Mouse (Mus musculus) myocyte (in vitro differentiated cells): ENCODE measurements around the gene Gm49776. TPM values are rescaled to one million over a fixed set of nuclear protein-coding genes. Genes with fewer than 3 reads are reported as not detected.
A peak's percentile ranks its signal among the peaks of the same experiment; 100 is the strongest.

Source experiments
- H3K27me3 ChIP-seq: one replicate; pipeline ENCODE4 v1.6.1; 2011; ENCODE audit not compliant: control insufficient read depth, insufficient read depth, insufficient read length
- H3K36me3 ChIP-seq: one replicate; pipeline ENCODE4 v1.6.1; 2011; ENCODE audit not compliant: control insufficient read depth, insufficient read depth
- H3K4me2 ChIP-seq: one replicate; pipeline ENCODE4 v1.6.1; 2011; ENCODE audit warnings: low read depth, control low read depth
- H3K4me3 ChIP-seq: one replicate; pipeline ENCODE4 v1.5.1; 2011; ENCODE audit warnings: mild to moderate bottlenecking, control low read depth, moderate library complexity
- H3K79me2 ChIP-seq: one replicate; pipeline ENCODE4 v1.6.1; 2011; ENCODE audit not compliant: control insufficient read depth, insufficient read depth
- H3ac ChIP-seq: one replicate; pipeline ENCODE4 v1.6.1; 2011; ENCODE audit not compliant: control insufficient read depth, insufficient read length
- E2F4 ChIP-seq: IDR thresholded peaks from one replicate; pipeline ENCODE4 v1.6.1; 2011; ENCODE audit warnings: mild to moderate bottlenecking, control low read depth, moderate library complexity; ENCODE audit not compliant: insufficient read depth
- MAX ChIP-seq: IDR thresholded peaks from one replicate; pipeline ENCODE4 v1.6.1; 2011; ENCODE audit warnings: low read depth, mild to moderate bottlenecking, control low read depth
- MYOD1 ChIP-seq, 3 experiments: IDR thresholded peaks; one replicate each; pipeline ENCODE4 v1.6.1; 2011; ENCODE audit warnings: control low read depth in 2 of 3, low read depth in 2 of 3, mild to moderate bottlenecking in 2 of 3, moderate library complexity in 1 of 3; ENCODE audit not compliant: insufficient read length in 2 of 3, control insufficient read depth in 1 of 3
- MYOG ChIP-seq, 3 experiments: IDR thresholded peaks; one replicate each; pipeline ENCODE4 v1.6.1; 2011; ENCODE audit warnings: control low read depth in 2 of 3, low read depth in 2 of 3, mild to moderate bottlenecking in 2 of 3; ENCODE audit not compliant: insufficient read length in 2 of 3, control insufficient read depth in 1 of 3, insufficient read depth in 1 of 3
- POLR2A ChIP-seq: IDR thresholded peaks from one replicate; pipeline ENCODE4 v1.6.1; 2011; ENCODE audit warnings: low read depth, mild to moderate bottlenecking, control low read depth, moderate library complexity; ENCODE audit not compliant: insufficient read length
- POLR2AphosphoS2 ChIP-seq: IDR thresholded peaks from one replicate; pipeline ENCODE4 v1.6.1; 2011; ENCODE audit warnings: low read depth, control low read depth; ENCODE audit not compliant: insufficient read length
- REST ChIP-seq: IDR thresholded peaks from one replicate; pipeline ENCODE4 v1.6.1; 2011; ENCODE audit warnings: mild to moderate bottlenecking, control low read depth, moderate library complexity; ENCODE audit not compliant: insufficient read depth, insufficient read length
- SRF ChIP-seq: IDR thresholded peaks from one replicate; pipeline ENCODE4 v1.6.1; 2011; ENCODE audit warnings: low read depth; ENCODE audit not compliant: control insufficient read depth, insufficient read length
- TCF12 ChIP-seq: IDR thresholded peaks from one replicate; pipeline ENCODE4 v1.6.1; 2011; ENCODE audit warnings: mild to moderate bottlenecking, control low read depth; ENCODE audit not compliant: poor library complexity, insufficient read depth, severe bottlenecking
- TCF3 ChIP-seq: IDR thresholded peaks from one replicate; pipeline ENCODE4 v1.6.1; 2011; ENCODE audit warnings: low read depth, control low read depth; ENCODE audit not compliant: insufficient read length
- USF1 ChIP-seq: IDR thresholded peaks from one replicate; pipeline ENCODE4 v1.6.1; 2011; ENCODE audit warnings: low read depth, mild to moderate bottlenecking, control low read depth, moderate library complexity
- polyA plus RNA-seq: library from polyadenylated mRNA; unstranded; fragments of >200 nt; fragmentation: generic; extraction: Trizol; gene quantifications from one replicate; pipeline ENCODE4 v1.2.1, GENCODE M21; 2012; ENCODE audit warnings: missing spikeins

Gm49776 gene
- polyA plus RNA-seq, 1 experiment: 0.08 TPM

- H3K27me3 ChIP-seq: no peaks in the 10 kb centered on the region
- peaks cover 61% of the 10 kb centered on the region for H3K79me2 ChIP-seq
- peak overlapping the region; percentile 95 for H3K4me3 ChIP-seq
- H3K36me3 ChIP-seq: peaks cover 46% of the 10 kb centered on the region
- H3K4me2 ChIP-seq: peak overlapping the region; percentile 79
- TF ChIP-seq MYOG (IDR thresholded peaks at IDR 0.05; ENCODE audit: control insufficient read depth in 1 of 3, insufficient read depth in 1 of 3, insufficient read length in 2 of 3, low read depth in 2 of 3): no peak
- peak overlapping the region; percentile 83 for H3ac ChIP-seq
Measured at GRCm38 (mm10) chr16:18247521-18248399, 10.4 kb downstream of the Gm49776 start.

- H3ac ChIP-seq: no peak overlapping the region
- no peaks in the 10 kb centered on the region for H3K27me3 ChIP-seq
- H3K4me3 ChIP-seq: no peak overlapping the region
- peaks cover 27% of the 10 kb centered on the region for H3K79me2 ChIP-seq
- TF ChIP-seq POLR2A (no peak), E2F4 (no peak), SRF (no peak), MAX (no peak), TCF12 (no peak)
- H3K4me2 ChIP-seq: no peak overlapping the region
- peaks cover 64% of the 10 kb centered on the region for H3K36me3 ChIP-seq
Measured at GRCm38 (mm10) chr16:18241581-18241980, 16.5 kb downstream of the Gm49776 start.

GRCm38 (mm10) chr16:18236676-18237501 is 21.2 kb downstream of the Gm49776 start:
- H3K4me2 ChIP-seq: peak overlapping the region; percentile 75
- peak; percentile 56 for TF ChIP-seq POLR2AphosphoS2
- no peak for TF ChIP-seq TCF3
- no peak for TF ChIP-seq TCF12
- TF ChIP-seq REST: no peak
- no peaks in the 10 kb centered on the region for H3K27me3 ChIP-seq
- H3ac ChIP-seq: no peak overlapping the region
- H3K4me3 ChIP-seq: no peak overlapping the region
- peaks cover 22% of the 10 kb centered on the region for H3K79me2 ChIP-seq
- peaks cover 23% of the 10 kb centered on the region for H3K36me3 ChIP-seq

GRCm38 (mm10) chr16:18235389-18236065 is 22.6 kb downstream of the Gm49776 start:
- Histone ChIP-seq H3K27me3 (no peaks in the 10 kb centered on the region), H3ac (peak overlapping the region; percentile 63), H3K4me2 (peak overlapping the region; percentile 75), H3K4me3 (peak overlapping the region; percentile 64), H3K79me2 (peaks cover 36% of the 10 kb centered on the region), H3K36me3 (peaks cover 14% of the 10 kb centered on the region)
- TF ChIP-seq USF1: no peak
- peak in 2 of 3 experiments; percentile 28 to 74 for TF ChIP-seq MYOG (IDR thresholded peaks at IDR 0.05; ENCODE audit: control insufficient read depth in 1 of 3, insufficient read depth in 1 of 3, insufficient read length in 2 of 3, low read depth in 2 of 3)
- TF ChIP-seq POLR2AphosphoS2: peak; percentile 54
- TF ChIP-seq MYOD1 (IDR thresholded peaks at IDR 0.05; ENCODE audit: control insufficient read depth in 1 of 3, insufficient read length in 2 of 3, low read depth in 2 of 3): peak in 2 of 3 experiments; percentile 76 to 79

GRCm38 (mm10) chr16:18234671-18235388 is 23.3 kb downstream of the Gm49776 start, which contains the start of gene Zdhhc8:
TSS of gene Zdhhc8 (minus strand) at chr16:18235136.
- Histone ChIP-seq H3ac (peak within 1 kb of the TSS; percentile 63), H3K36me3 (peaks cover 13% of the 10 kb centered on the region), H3K27me3 (no peaks in the 10 kb centered on the region), H3K79me2 (peaks cover 43% of the 10 kb centered on the region), H3K4me3 (peak within 1 kb of the TSS; percentile 64), H3K4me2 (peak within 1 kb of the TSS; percentile 75)
- TF ChIP-seq E2F4: no peak
- TF ChIP-seq POLR2A: peak; percentile 51
- TF ChIP-seq MYOD1 (IDR thresholded peaks at IDR 0.05; ENCODE audit: control insufficient read depth in 1 of 3, insufficient read length in 2 of 3, low read depth in 2 of 3): peak in 1 of 3 experiments; percentile 30
- peak; percentile 46 for TF ChIP-seq POLR2AphosphoS2
